Mouse (Mus musculus): ENCODE results near the gene Usp12.

DNA sequence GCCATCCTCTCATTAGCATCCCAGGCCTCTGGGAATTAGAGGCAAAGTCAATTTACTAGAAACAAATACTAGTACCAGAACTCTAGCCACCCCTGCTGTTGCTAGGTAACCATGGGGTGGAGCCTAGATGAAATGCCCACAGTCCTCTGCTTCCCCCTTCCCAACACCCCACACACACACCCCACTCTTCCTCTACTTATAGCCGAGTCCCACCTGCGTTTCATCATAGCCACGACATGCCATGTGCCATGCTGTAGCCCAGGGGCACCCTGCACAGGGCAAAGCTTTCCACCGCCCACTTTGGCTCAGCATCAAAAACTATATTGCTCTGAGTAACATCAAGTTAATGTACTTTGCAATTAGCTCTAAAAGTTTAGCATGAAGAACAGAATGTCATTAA is 67.8 kb downstream of the Usp12 start:
- TF ChIP-seq CTCF (conservative IDR thresholded peaks at IDR 0.05; ENCODE audit: low read length) (no peak), POU5F1 (IDR thresholded peaks at IDR 0.05; ENCODE audit: borderline replicate concordance, low read length) (no peak)
